Mouse (Mus musculus): ENCODE data around the gene Krt7. TPM values are rescaled to one million over a fixed set of nuclear protein-coding genes. Genes with fewer than 3 reads are reported as not detected.

Gene Krt7
- total and polyA plus RNA-seq, 3 experiments: 0.13 to 0.49 TPM; not detected in 1

DNA sequence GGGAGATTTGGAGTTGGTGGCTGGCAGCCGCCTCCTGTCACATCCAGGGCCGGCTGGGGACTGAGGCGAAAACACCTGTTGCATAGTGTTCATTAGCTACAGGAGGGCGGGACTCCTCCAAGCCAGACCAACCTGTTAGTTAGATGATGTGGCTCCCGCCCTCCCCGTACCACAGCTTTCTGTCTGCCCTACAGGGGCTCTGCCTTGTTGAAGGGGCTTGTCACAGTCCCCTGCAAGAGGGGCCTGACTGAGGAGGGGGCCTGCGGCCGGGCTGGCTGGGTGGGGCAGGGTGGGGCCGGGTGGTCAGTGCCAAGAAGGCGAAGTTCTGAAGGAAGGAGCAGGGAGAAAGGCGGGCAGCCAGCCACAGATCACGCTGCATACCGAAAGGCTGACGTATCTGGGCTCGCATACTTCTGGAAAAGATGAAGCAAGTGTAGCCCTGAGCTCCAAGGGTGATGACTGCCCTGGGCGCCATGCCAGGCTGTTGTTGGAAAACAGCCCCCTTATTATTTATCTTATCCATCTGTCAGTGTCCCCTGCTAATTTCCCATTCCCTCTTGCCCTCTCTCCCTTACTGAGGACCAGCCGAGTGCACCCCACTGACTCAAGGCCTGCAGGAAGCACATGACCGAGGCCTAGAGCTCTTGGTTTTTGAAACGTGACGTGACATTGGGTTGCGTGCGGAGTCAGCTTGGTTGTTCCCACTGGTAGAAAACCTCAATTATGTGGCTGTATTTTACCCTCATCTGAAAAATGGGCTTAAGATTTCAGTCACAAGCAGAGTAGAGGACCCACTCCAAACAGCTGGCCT lies 40.5 kb upstream of the Krt7 start, which contains the start of gene Krt80:
Gene Krt80, minus strand, starts transcription at position 62 of the 811 bp plus-strand sequence.
- Histone ChIP-seq H3K4me3 (ENCODE audit: low read depth, low read length) (no peak within 1 kb of the TSS), H3K36me3 (replicated peaks) (no peaks in the 10 kb centered on the region), H3K27me3 (ENCODE audit: insufficient read depth, low read length) (no peaks in the 10 kb centered on the region; the same call in 1 of the 2 replicates), H3K9me3 (replicated peaks) (peaks cover 66% of the 10 kb centered on the region), H3K4me1 (ENCODE audit: insufficient read depth, low read depth, low read length) (no peaks in the 10 kb centered on the region)
- DNase-seq (ENCODE audit: low spot score) (no peak), ATAC-seq (ENCODE audit: extremely low read depth, insufficient number of reproducible peaks, low FRiP score, poor library complexity, severe bottlenecking) (no peak)
- TF ChIP-seq POLR2AphosphoS5 (IDR thresholded peaks at IDR 0.05; ENCODE audit: insufficient replicate concordance, low read depth, low read length) (no peak), GATA2 (IDR thresholded peaks at IDR 0.05; ENCODE audit: borderline replicate concordance, low read depth, low read length) (no peak), TAL1 (conservative IDR thresholded peaks at IDR 0.05; ENCODE audit: low read depth, low read length) (no peak), CTCF (IDR thresholded peaks at IDR 0.05; ENCODE audit: low read depth, low read length) (no peak), GATA1 (IDR thresholded peaks at IDR 0.05; ENCODE audit: borderline replicate concordance, low read length) (no peak)

- H3K4me3 ChIP-seq (ENCODE audit: low read depth, low read length): no peak overlapping the region
- TF ChIP-seq GATA1 (IDR thresholded peaks at IDR 0.05; ENCODE audit: borderline replicate concordance, low read length) (no peak), GATA2 (IDR thresholded peaks at IDR 0.05; ENCODE audit: borderline replicate concordance, low read depth, low read length) (no peak), POLR2AphosphoS5 (IDR thresholded peaks at IDR 0.05; ENCODE audit: insufficient replicate concordance, low read depth, low read length) (no peak)
- DNase-seq (ENCODE audit: low spot score) (no peak), ATAC-seq (ENCODE audit: extremely low read depth, insufficient number of reproducible peaks, low FRiP score, poor library complexity, severe bottlenecking) (no peak)
- peaks cover 70% of the 10 kb centered on the region for H3K9me3 ChIP-seq (replicated peaks)
- no peaks in the 10 kb centered on the region for H3K4me1 ChIP-seq (ENCODE audit: insufficient read depth, low read depth, low read length)
- H3K36me3 ChIP-seq (replicated peaks): no peaks in the 10 kb centered on the region
- no peaks in the 10 kb centered on the region; the same call in 1 of the 2 replicates for H3K27me3 ChIP-seq (ENCODE audit: insufficient read depth, low read length)
Measured at GRCm38 (mm10) chr15:101371141-101371985, 39.5 kb upstream of the Krt7 start.

- Histone ChIP-seq H3K4me1 (ENCODE audit: insufficient read depth, low read depth, low read length) (no peaks in the 10 kb centered on the region), H3K9me3 (replicated peaks) (peaks cover 73% of the 10 kb centered on the region), H3K27me3 (ENCODE audit: insufficient read depth, low read length) (no peaks in the 10 kb centered on the region; the same call in 1 of the 2 replicates), H3K4me3 (ENCODE audit: low read depth, low read length) (no peak overlapping the region), H3K36me3 (replicated peaks) (no peaks in the 10 kb centered on the region)
- ATAC-seq (ENCODE audit: extremely low read depth, insufficient number of reproducible peaks, low FRiP score, poor library complexity, severe bottlenecking) (no peak), DNase-seq (ENCODE audit: low spot score) (no peak)
- TF ChIP-seq GATA2 (IDR thresholded peaks at IDR 0.05; ENCODE audit: borderline replicate concordance, low read depth, low read length) (no peak), GATA1 (IDR thresholded peaks at IDR 0.05; ENCODE audit: borderline replicate concordance, low read length) (no peak), POLR2AphosphoS5 (IDR thresholded peaks at IDR 0.05; ENCODE audit: insufficient replicate concordance, low read depth, low read length) (no peak), CTCF (IDR thresholded peaks at IDR 0.05; ENCODE audit: low read depth, low read length) (no peak), TAL1 (conservative IDR thresholded peaks at IDR 0.05; ENCODE audit: low read depth, low read length) (no peak)
Measured at GRCm38 (mm10) chr15:101372131-101372977, 38.5 kb upstream of the Krt7 start.

DNA sequence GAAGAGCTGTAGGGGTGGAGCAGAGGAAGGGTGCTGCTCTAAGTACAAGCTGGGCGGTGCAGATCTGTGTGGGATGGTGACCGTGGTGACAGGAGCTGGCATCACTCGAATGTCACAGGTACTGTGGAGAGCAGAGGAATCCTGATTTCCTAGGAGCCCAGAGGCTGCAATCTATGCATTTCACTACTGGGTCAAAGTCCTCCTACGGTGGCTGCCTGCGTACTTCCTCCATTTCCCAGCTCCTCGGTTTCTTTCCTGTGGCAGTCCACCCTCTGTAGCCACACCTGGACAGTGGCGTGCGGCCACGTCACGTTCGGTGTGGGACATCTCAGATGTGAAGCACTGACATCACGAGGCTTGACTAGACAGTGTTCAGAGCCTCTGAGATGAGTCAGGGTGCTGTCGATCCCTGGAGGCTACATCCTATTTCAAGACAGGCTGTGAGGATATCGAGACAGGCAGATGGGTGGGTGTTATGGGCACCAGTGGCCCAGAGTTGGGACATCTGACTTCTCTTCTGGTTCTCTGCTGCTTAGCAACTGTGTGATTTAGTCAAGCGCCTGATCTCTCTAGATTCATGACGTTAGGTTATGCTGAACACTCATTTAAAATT lies 37.5 kb upstream of the Krt7 start:
- ATAC-seq (ENCODE audit: extremely low read depth, insufficient number of reproducible peaks, low FRiP score, poor library complexity, severe bottlenecking): no peak
- H3K4me3 ChIP-seq (ENCODE audit: low read depth, low read length): no peak overlapping the region
- TF ChIP-seq TAL1 (conservative IDR thresholded peaks at IDR 0.05; ENCODE audit: low read depth, low read length) (no peak), GATA1 (IDR thresholded peaks at IDR 0.05; ENCODE audit: borderline replicate concordance, low read length) (no peak), CTCF (IDR thresholded peaks at IDR 0.05; ENCODE audit: low read depth, low read length) (no peak), POLR2AphosphoS5 (IDR thresholded peaks at IDR 0.05; ENCODE audit: insufficient replicate concordance, low read depth, low read length) (no peak), GATA2 (IDR thresholded peaks at IDR 0.05; ENCODE audit: borderline replicate concordance, low read depth, low read length) (no peak)
- H3K36me3 ChIP-seq (replicated peaks): no peaks in the 10 kb centered on the region
- no peaks in the 10 kb centered on the region for H3K4me1 ChIP-seq (ENCODE audit: insufficient read depth, low read depth, low read length)
- H3K27me3 ChIP-seq (ENCODE audit: insufficient read depth, low read length): no peaks in the 10 kb centered on the region; the same call in 1 of the 2 replicates
- no peak for DNase-seq (ENCODE audit: low spot score)
- H3K9me3 ChIP-seq (replicated peaks): peaks cover 75% of the 10 kb centered on the region

DNA sequence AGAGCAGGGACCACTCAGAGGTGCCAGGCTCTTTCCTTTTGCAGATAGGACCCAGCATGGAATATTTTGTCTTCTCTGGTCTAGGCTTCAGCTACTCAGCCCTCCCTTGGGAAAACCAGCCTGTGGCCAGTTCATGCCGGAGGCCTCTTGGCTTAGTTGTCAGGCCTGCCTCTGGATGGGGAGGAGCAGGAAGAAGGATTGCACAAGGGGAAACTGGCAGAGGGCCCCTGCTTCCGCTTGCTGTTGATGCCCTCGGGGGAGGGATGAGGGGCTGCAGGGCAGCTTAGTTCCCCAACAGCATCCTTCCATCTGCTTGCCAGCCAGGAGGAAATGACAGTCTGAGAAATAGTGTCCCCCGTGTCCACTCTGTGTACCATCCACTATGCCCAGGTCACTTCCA lies 36.0 kb upstream of the Krt7 start:
- DNase-seq (ENCODE audit: low spot score): no peak
- no peaks in the 10 kb centered on the region for H3K36me3 ChIP-seq (replicated peaks)
- TF ChIP-seq CTCF (IDR thresholded peaks at IDR 0.05; ENCODE audit: low read depth, low read length) (no peak), GATA1 (IDR thresholded peaks at IDR 0.05; ENCODE audit: borderline replicate concordance, low read length) (no peak), GATA2 (IDR thresholded peaks at IDR 0.05; ENCODE audit: borderline replicate concordance, low read depth, low read length) (no peak), TAL1 (conservative IDR thresholded peaks at IDR 0.05; ENCODE audit: low read depth, low read length) (no peak), POLR2AphosphoS5 (IDR thresholded peaks at IDR 0.05; ENCODE audit: insufficient replicate concordance, low read depth, low read length) (no peak)
- peaks cover 2% of the 10 kb centered on the region; the same call in 1 of the 2 replicates for H3K27me3 ChIP-seq (ENCODE audit: insufficient read depth, low read length)
- ATAC-seq (ENCODE audit: extremely low read depth, insufficient number of reproducible peaks, low FRiP score, poor library complexity, severe bottlenecking): no peak
- no peak overlapping the region for H3K4me3 ChIP-seq (ENCODE audit: low read depth, low read length)
- H3K9me3 ChIP-seq (replicated peaks): peaks cover 70% of the 10 kb centered on the region
- no peaks in the 10 kb centered on the region for H3K4me1 ChIP-seq (ENCODE audit: insufficient read depth, low read depth, low read length)

Measured in G1E (cell line).